Mouse (Mus musculus): Measurements from ENCODE around the gene Lrmda.

The Lrmda gene

GRCm38 (mm10) chr14:22240315-22240714 lies 220.8 kb downstream of the Lrmda start:
- no peak for DNase-seq (ENCODE audit: low spot score in 2 of 2)

- no peak for DNase-seq (ENCODE audit: low spot score in 2 of 2)
Observed at GRCm38 (mm10) chr14:22255458-22255857, 235.9 kb downstream of the Lrmda start.

GRCm38 (mm10) chr14:22256274-22256673 lies 236.8 kb downstream of the Lrmda start:
- no peak for DNase-seq (ENCODE audit: low spot score in 2 of 2)

- no peak for DNase-seq (ENCODE audit: low spot score in 2 of 2)
Observed at GRCm38 (mm10) chr14:22259376-22260032, 240.0 kb downstream of the Lrmda start.

GRCm38 (mm10) chr14:22260033-22260419 lies 240.5 kb downstream of the Lrmda start:
- no peak for DNase-seq (ENCODE audit: low spot score in 2 of 2)

GRCm38 (mm10) chr14:22265229-22265905 lies 245.9 kb downstream of the Lrmda start:
- no peak for DNase-seq (ENCODE audit: low spot score in 2 of 2)

GRCm38 (mm10) chr14:22269812-22270211 lies 250.3 kb downstream of the Lrmda start:
- no peak for DNase-seq (ENCODE audit: low spot score in 2 of 2)

- no peak for DNase-seq (ENCODE audit: low spot score in 2 of 2)
Observed at GRCm38 (mm10) chr14:22278053-22278452, 258.5 kb downstream of the Lrmda start.

GRCm38 (mm10) chr14:22279591-22279990 lies 260.1 kb downstream of the Lrmda start:
- DNase-seq (ENCODE audit: low spot score in 2 of 2) = no peak

- no peak for DNase-seq (ENCODE audit: low spot score in 2 of 2)
Observed at GRCm38 (mm10) chr14:22281630-22282029, 262.1 kb downstream of the Lrmda start.

GRCm38 (mm10) chr14:22282847-22283246 lies 263.3 kb downstream of the Lrmda start:
- no peak for DNase-seq (ENCODE audit: low spot score in 2 of 2)

- no peak for DNase-seq (ENCODE audit: low spot score in 2 of 2)
Observed at GRCm38 (mm10) chr14:22283722-22284121, 264.2 kb downstream of the Lrmda start.

GRCm38 (mm10) chr14:22284823-22285517 lies 265.5 kb downstream of the Lrmda start:
- DNase-seq (ENCODE audit: low spot score in 2 of 2) = no peak

GRCm38 (mm10) chr14:22285826-22286225 lies 266.3 kb downstream of the Lrmda start:
- DNase-seq (ENCODE audit: low spot score in 2 of 2) = no peak

GRCm38 (mm10) chr14:22288179-22288578 lies 268.7 kb downstream of the Lrmda start:
- DNase-seq (ENCODE audit: low spot score in 2 of 2) = no peak

- no peak for DNase-seq (ENCODE audit: low spot score in 2 of 2)
Observed at GRCm38 (mm10) chr14:22289380-22289922, 269.9 kb downstream of the Lrmda start.

- no peak for DNase-seq (ENCODE audit: low spot score in 2 of 2)
Observed at GRCm38 (mm10) chr14:22294371-22294770, 274.9 kb downstream of the Lrmda start.

GRCm38 (mm10) chr14:22296655-22297239 lies 277.2 kb downstream of the Lrmda start:
- no peak for DNase-seq (ENCODE audit: low spot score in 2 of 2)

- no peak for DNase-seq (ENCODE audit: low spot score in 2 of 2)
Observed at GRCm38 (mm10) chr14:22306759-22307158, 287.2 kb downstream of the Lrmda start.

GRCm38 (mm10) chr14:22308059-22308458 lies 288.5 kb downstream of the Lrmda start:
- DNase-seq (ENCODE audit: low spot score in 2 of 2) = no peak

GRCm38 (mm10) chr14:22323058-22323457 lies 303.5 kb downstream of the Lrmda start:
- no peak for DNase-seq (ENCODE audit: low spot score in 2 of 2)
